Mouse (Mus musculus) E14TG2a.4 (cell line): ENCODE measurements around the gene Spen.

Experiments used
- H3K27me3 ChIP-seq: 2 replicates; pipeline ENCODE4 v1.6.1; 2014; ENCODE audit warnings: low read length, control low read depth; ENCODE audit not compliant: insufficient read depth
- H3K36me3 ChIP-seq: 2 replicates; pipeline ENCODE4 v1.6.1; 2014; ENCODE audit warnings: low read length, control low read depth; ENCODE audit not compliant: insufficient read depth
- H3K4me1 ChIP-seq: replicated peaks from 2 replicates; pipeline ENCODE4 v1.6.1; 2014; ENCODE audit warnings: low read depth, low read length, control low read depth
- H3K4me3 ChIP-seq: replicated peaks from 2 replicates; pipeline ENCODE4 v1.5.1; 2014; ENCODE audit warnings: mild to moderate bottlenecking, low read length
- H3K9me3 ChIP-seq: 2 replicates; pipeline ENCODE4 v1.6.1; 2014; ENCODE audit warnings: low read length, control low read depth
- CTCF ChIP-seq: conservative IDR thresholded peaks from 2 replicates; pipeline ENCODE4 v1.5.1; 2014; ENCODE audit warnings: low read length
- NANOG ChIP-seq: IDR thresholded peaks from 2 replicates; pipeline ENCODE4 v1.6.1; 2014; ENCODE audit warnings: borderline replicate concordance, low read length, mixed read lengths
- POU5F1 ChIP-seq: IDR thresholded peaks from 2 replicates; pipeline ENCODE4 v1.6.1; 2014; ENCODE audit warnings: low read length, borderline replicate concordance

Spen gene

GRCm38 (mm10) chr4:141552484-141552883 lies 14.1 kb upstream of the Spen start:
- H3K36me3 ChIP-seq: peaks cover 19% of the 10 kb centered on the region
- H3K9me3 ChIP-seq: no peaks in the 10 kb centered on the region
- TF ChIP-seq NANOG: no peak
- no peak for TF ChIP-seq POU5F1
- no peak for TF ChIP-seq CTCF
- H3K27me3 ChIP-seq: no peaks in the 10 kb centered on the region
- peaks cover 69% of the 10 kb centered on the region for H3K4me1 ChIP-seq
- no peak overlapping the region for H3K4me3 ChIP-seq

- H3K4me1 ChIP-seq: peaks cover 45% of the 10 kb centered on the region
- TF ChIP-seq CTCF (no peak), NANOG (no peak), POU5F1 (no peak)
- peak overlapping the region; percentile 92 for H3K4me3 ChIP-seq
- no peaks in the 10 kb centered on the region for H3K9me3 ChIP-seq
- no peaks in the 10 kb centered on the region for H3K27me3 ChIP-seq
- peaks cover 7% of the 10 kb centered on the region; the same call in 1 of the 2 replicates for H3K36me3 ChIP-seq
These were observed 8.9 kb upstream of the Spen start for GRCm38 (mm10) chr4:141547299-141547698.

DNA sequence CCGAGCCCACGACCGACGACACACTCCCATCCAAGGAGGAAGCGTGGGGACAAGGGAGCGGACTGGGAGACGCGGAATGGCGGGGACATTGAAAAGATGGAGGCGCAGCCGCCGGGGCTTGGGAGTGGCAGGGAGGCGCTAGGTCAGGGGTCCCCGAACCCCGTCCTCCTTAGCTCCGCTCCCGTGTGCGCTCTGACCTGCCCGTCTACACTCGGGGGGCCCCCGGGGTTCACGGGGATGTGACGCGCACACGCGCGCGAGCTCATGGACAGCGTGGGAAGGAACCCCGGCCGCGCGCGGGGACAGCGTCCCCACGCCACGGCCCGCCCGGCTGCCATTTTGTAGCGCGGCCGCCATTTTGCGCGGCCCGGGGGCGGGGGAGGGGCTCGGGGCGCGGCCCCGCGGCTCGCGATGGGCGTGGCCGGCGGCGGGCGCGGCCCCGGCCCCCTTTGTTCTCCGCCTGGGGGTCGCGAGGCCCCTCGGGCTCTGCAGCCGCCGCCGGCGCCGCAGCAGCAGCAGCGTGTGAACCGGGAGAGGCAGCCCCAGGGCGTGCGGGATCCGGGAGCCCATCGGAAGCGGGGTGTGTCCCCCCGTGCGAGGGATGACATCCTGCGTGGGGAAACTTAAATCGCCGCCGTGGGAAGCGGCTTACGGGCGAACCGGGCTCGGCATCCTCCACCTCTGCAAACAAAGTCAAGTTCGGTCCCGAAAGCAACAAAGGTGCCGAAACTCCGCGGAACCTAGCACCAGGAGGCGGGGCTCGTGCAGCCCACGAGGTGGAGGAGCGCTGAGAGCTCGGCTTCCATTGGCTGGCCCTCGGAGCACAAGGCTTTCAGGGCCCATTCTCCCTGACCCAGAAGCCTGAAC lies 8.2 kb upstream of the Spen start:
- Histone ChIP-seq H3K36me3 (peaks cover 7% of the 10 kb centered on the region; the same call in 1 of the 2 replicates), H3K9me3 (no peaks in the 10 kb centered on the region), H3K4me1 (peaks cover 43% of the 10 kb centered on the region), H3K27me3 (no peaks in the 10 kb centered on the region), H3K4me3 (peak overlapping the region; percentile 92)
- TF ChIP-seq CTCF (no peak), POU5F1 (no peak), NANOG (no peak)

DNA sequence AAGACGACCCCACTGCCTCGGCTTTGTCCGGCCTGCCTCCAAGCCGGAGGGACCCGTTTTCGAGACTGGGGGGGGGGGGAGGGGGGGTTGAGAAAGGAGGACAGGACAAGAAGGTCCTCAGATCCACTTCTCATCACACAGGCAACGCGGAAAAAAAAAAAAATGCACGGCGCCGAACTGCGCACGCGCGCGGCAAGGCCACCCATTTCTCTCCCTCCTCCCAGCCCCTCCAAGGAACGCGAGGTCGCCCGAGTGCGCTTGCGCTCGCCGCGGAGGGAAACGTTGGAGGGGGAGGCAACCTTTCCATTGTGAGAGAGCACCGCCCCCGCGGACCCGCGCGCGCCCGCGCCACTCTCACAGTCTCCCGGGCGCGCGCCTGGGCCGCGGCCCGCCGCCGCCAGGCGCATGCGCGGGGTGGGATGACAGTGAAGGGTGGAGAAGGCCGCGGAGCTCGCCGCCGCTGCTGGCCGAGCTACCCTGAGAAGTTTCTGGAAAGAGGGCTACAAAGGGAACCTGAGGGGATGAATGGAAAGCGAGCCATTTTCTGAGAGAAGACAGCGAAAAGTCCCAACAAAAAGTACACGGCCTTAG lies 7.4 kb upstream of the Spen start:
- no peaks in the 10 kb centered on the region for H3K9me3 ChIP-seq
- H3K27me3 ChIP-seq: no peaks in the 10 kb centered on the region
- TF ChIP-seq NANOG (no peak), POU5F1 (no peak), CTCF (no peak)
- H3K36me3 ChIP-seq: peaks cover 7% of the 10 kb centered on the region; the same call in 1 of the 2 replicates
- peaks cover 36% of the 10 kb centered on the region for H3K4me1 ChIP-seq
- peak overlapping the region; percentile 92 for H3K4me3 ChIP-seq

DNA sequence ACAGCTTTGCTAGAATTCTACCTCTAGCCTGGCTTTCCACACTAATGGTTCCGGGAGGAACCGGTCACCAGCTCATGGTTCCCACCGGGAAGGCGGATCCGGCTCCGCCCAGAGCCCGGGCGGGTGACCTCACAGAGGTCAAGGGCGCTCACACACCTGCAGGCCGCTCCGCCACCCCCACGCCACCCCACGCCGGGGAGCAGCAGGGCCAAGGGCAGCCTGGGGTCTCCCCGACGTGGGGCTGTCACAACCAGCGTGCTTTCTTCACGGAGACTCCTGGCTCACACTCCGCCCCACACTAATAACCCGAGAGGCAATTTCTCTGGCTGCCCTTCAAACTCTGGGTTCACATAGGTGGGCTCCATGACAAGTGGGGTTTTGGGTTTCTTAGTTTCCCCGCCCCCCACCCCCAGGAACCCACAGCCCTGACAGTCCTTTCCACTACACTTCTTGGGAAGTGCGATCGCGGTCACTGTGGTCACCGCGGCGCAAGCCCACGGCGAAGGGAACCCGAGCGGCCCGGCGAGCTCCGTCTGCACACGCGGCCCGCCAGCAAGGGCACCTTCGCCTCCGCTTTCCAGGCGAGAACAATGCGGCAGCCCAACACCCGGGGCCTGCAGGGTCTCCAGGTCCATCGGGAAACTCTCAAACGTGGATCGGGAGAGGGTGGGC lies 6.8 kb upstream of the Spen start:
- peaks cover 35% of the 10 kb centered on the region for H3K4me1 ChIP-seq
- no peak for TF ChIP-seq POU5F1
- TF ChIP-seq NANOG: no peak
- TF ChIP-seq CTCF: no peak
- H3K27me3 ChIP-seq: no peaks in the 10 kb centered on the region
- H3K4me3 ChIP-seq: peak overlapping the region; percentile 92
- H3K9me3 ChIP-seq: no peaks in the 10 kb centered on the region
- H3K36me3 ChIP-seq: peaks cover 7% of the 10 kb centered on the region; the same call in 1 of the 2 replicates

DNA sequence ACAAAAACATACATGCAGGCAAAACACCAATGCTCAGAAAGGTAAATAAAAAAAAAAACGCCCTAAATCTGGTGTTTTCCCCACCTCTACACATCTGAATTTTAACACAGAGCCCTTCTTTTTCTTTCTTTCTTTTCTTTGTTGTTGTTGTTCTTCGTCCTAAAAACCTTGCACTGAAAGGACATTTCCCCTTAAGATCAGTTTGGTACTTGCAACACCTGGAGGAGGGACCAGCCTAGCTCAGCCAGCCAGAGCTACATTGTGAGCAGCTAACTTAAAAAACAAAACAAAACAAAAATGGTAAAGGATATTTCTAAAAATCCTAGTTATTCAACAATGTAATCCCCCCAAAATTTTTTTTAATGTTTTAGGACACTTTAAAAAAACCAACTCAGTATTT lies 6.1 kb upstream of the Spen start:
- TF ChIP-seq NANOG (no peak), CTCF (no peak), POU5F1 (no peak)
- Histone ChIP-seq H3K4me1 (peaks cover 36% of the 10 kb centered on the region), H3K27me3 (no peaks in the 10 kb centered on the region)

DNA sequence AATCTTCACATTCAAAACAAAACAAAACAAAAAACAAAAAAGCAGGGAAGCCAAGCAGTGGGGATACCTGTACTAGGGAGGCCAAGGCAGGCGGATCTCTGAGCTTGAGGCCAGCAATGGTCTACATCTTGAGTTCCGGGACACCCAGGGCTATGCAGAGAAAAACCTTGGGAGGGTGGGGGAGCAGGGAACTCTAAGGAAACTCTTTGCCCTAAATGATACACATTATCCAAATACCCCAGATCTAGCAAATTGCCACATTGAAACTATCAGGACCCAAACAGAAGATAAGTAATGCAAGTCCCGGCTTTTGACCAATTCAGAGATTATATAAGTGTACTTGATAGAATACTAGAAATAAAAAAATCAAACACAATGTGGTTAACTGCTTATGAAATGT lies 5.2 kb upstream of the Spen start:
- Histone ChIP-seq H3K4me1 (peaks cover 38% of the 10 kb centered on the region), H3K4me3 (no peak overlapping the region), H3K27me3 (no peaks in the 10 kb centered on the region), H3K36me3 (no peaks in the 10 kb centered on the region), H3K9me3 (no peaks in the 10 kb centered on the region)
- TF ChIP-seq CTCF: no peak
- TF ChIP-seq POU5F1: no peak
- no peak for TF ChIP-seq NANOG

More for the DNA sequence above, 6.1 kb upstream of the Spen start:
- Histone ChIP-seq H3K4me3 (peak overlapping the region; percentile 92), H3K36me3 (peaks cover 3% of the 10 kb centered on the region; the same call in 1 of the 2 replicates), H3K9me3 (no peaks in the 10 kb centered on the region)

- Histone ChIP-seq H3K27me3 (no peaks in the 10 kb centered on the region), H3K36me3 (no peaks in the 10 kb centered on the region), H3K9me3 (no peaks in the 10 kb centered on the region), H3K4me3 (no peak overlapping the region), H3K4me1 (peaks cover 27% of the 10 kb centered on the region)
- TF ChIP-seq NANOG (no peak), POU5F1 (no peak), CTCF (no peak)
These were observed 3.5 kb upstream of the Spen start for GRCm38 (mm10) chr4:141541851-141542250.

DNA sequence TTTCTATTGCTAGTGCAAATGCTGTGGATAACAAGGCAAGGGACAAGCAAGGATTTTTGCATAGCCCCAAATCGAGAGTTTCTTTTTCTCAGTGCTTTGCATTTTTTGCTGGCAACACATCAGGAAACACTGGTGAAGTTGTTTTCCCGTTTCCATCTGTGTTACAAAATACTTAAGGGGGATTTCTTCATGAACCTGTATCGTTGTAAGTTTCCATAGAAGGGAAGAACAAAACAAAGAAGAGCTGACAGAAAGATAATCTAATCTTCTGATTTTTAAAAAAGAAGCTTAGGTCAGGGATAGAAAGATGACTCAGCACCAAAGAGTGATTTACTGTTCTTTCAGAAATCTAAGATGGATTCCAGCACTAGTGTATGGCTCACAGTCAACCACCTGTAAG lies 2.4 kb upstream of the Spen start:
- TF ChIP-seq NANOG: no peak
- TF ChIP-seq POU5F1: no peak
- TF ChIP-seq CTCF: no peak
- no peaks in the 10 kb centered on the region for H3K36me3 ChIP-seq
- H3K4me1 ChIP-seq: peaks cover 30% of the 10 kb centered on the region
- no peak overlapping the region for H3K4me3 ChIP-seq
- peaks cover 7% of the 10 kb centered on the region; the same call in 1 of the 2 replicates for H3K27me3 ChIP-seq
- no peaks in the 10 kb centered on the region for H3K9me3 ChIP-seq
